Mouse (Mus musculus): ENCODE measurements around the gene Mtmr12. TPM values are rescaled to one million over a fixed set of nuclear protein-coding genes. Genes with fewer than 3 reads are reported as not detected.

The Mtmr12 gene
- polyA plus RNA-seq, 1 experiment, result 25.9 TPM

- no peak for TF ChIP-seq POLR2A (IDR thresholded peaks at IDR 0.05; ENCODE audit: borderline replicate concordance, extremely low read depth, low read depth, low read length)
- TF ChIP-seq CTCF (IDR thresholded peaks at IDR 0.05; ENCODE audit: insufficient read depth, low read length), result no peak
- WGBS, result 86% methylated on average over 7 of the region's 7 CpGs
- no peak for DNase-seq
These were observed 106.6 kb downstream of the Mtmr12 start for GRCm38 (mm10) chr15:12311465-12311864.

GRCm38 (mm10) chr15:12313255-12313654 lies 108.4 kb downstream of the Mtmr12 start:
- 10% methylated on average over 1 of the region's 1 CpGs for WGBS
- no peak for DNase-seq
- Histone ChIP-seq H3K4me3 (replicated peaks; ENCODE audit: extremely low read depth, low read depth, low read length) (no peak overlapping the region), H3K4me1 (ENCODE audit: control insufficient read depth, insufficient read depth, low read length) (no peaks in the 10 kb centered on the region)
- TF ChIP-seq POLR2A (IDR thresholded peaks at IDR 0.05; ENCODE audit: borderline replicate concordance, extremely low read depth, low read depth, low read length) (no peak), CTCF (IDR thresholded peaks at IDR 0.05; ENCODE audit: insufficient read depth, low read length) (no peak)

More at GRCm38 (mm10) chr15:12311465-12311864, 106.6 kb downstream of the Mtmr12 start:
- Histone ChIP-seq H3K4me1 (ENCODE audit: control insufficient read depth, insufficient read depth, low read length) (peaks cover under 1% of the 10 kb centered on the region; the same call in 1 of the 2 replicates), H3K4me3 (replicated peaks; ENCODE audit: extremely low read depth, low read depth, low read length) (no peak overlapping the region)

DNA sequence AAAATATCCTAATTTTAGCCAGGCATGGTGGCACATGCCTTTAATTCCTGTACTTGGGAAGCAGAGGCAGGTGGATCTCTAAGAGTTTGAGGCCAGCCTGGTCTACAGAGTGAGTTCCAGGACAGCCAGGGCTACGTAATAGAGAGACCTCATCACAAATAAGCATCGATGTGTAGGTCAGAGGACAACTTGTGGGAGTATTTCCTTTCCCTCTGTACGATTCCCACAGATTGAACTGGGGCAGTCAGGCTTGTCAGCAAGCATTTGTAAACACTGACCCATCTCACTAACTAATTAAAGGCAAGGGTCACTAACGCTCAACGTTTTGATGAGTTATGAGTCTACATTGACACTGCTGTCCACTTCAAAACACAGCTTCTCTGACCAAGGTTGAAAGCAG lies 109.8 kb downstream of the Mtmr12 start:
- Histone ChIP-seq H3K4me1 (ENCODE audit: control insufficient read depth, insufficient read depth, low read length) (no peaks in the 10 kb centered on the region), H3K4me3 (replicated peaks; ENCODE audit: extremely low read depth, low read depth, low read length) (no peak overlapping the region)
- no peak for DNase-seq
- TF ChIP-seq POLR2A (IDR thresholded peaks at IDR 0.05; ENCODE audit: borderline replicate concordance, extremely low read depth, low read depth, low read length), result no peak
- no peak for TF ChIP-seq CTCF (IDR thresholded peaks at IDR 0.05; ENCODE audit: insufficient read depth, low read length)
- 71% methylated on average over 5 of the region's 5 CpGs for WGBS

DNA sequence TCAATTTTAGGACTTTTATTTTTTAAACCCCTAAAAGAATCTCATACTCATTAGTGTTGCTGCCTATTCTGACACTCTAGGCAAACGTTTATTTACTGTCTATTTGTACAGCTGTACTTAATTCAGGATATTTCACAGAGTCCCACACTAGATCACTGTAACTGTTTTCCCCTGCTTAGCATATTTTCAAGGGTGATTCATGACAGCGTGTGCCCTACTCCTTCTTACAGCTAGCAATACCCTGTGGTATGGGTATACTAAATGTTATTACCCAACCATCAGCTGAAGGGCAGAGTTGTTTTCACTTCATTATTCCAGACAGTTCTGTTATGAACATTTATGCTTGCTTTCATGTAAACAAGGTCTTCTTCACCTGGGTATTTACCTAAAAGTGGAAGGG lies 111.2 kb downstream of the Mtmr12 start:
- Histone ChIP-seq H3K4me1 (ENCODE audit: control insufficient read depth, insufficient read depth, low read length) (no peaks in the 10 kb centered on the region), H3K4me3 (replicated peaks; ENCODE audit: extremely low read depth, low read depth, low read length) (no peak overlapping the region)
- TF ChIP-seq CTCF (IDR thresholded peaks at IDR 0.05; ENCODE audit: insufficient read depth, low read length) (no peak), POLR2A (IDR thresholded peaks at IDR 0.05; ENCODE audit: borderline replicate concordance, extremely low read depth, low read depth, low read length) (no peak)
- DNase-seq, result no peak
- 57% methylated on average over 2 of the region's 2 CpGs for WGBS

DNA sequence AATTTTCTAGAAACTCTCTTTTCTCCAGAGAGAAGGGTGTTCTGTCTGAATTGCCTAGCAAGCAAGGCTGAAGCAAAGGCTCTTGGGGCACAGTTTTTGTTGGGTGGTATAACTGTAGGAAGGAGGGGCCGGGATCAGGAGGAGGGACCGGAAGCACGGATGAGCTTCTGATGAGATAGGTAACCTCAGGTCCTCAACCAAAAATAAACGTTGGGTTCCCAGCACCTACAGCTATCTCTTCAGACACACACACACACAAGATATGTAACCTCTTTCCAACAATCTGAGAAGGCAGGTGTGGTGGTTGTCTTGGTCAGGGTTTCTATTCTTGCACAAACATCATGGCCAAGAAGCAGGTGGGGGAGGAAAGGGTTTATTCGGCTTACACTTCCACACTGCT lies 112.5 kb downstream of the Mtmr12 start:
- no peak for TF ChIP-seq POLR2A (IDR thresholded peaks at IDR 0.05; ENCODE audit: borderline replicate concordance, extremely low read depth, low read depth, low read length)
- TF ChIP-seq CTCF (IDR thresholded peaks at IDR 0.05; ENCODE audit: insufficient read depth, low read length), result no peak
- H3K4me1 ChIP-seq (ENCODE audit: control insufficient read depth, insufficient read depth, low read length), result no peaks in the 10 kb centered on the region
- DNase-seq, result no peak
- 69% methylated on average over 5 of the region's 5 CpGs for WGBS
- H3K4me3 ChIP-seq (replicated peaks; ENCODE audit: extremely low read depth, low read depth, low read length), result no peak overlapping the region

- no peak for TF ChIP-seq POLR2A (IDR thresholded peaks at IDR 0.05; ENCODE audit: borderline replicate concordance, extremely low read depth, low read depth, low read length)
- no peak for TF ChIP-seq CTCF (IDR thresholded peaks at IDR 0.05; ENCODE audit: insufficient read depth, low read length)
- Histone ChIP-seq H3K4me1 (ENCODE audit: control insufficient read depth, insufficient read depth, low read length) (peaks cover 3% of the 10 kb centered on the region; the same call in 1 of the 2 replicates), H3K4me3 (replicated peaks; ENCODE audit: extremely low read depth, low read depth, low read length) (no peak overlapping the region)
- no peak for DNase-seq
- WGBS, result 84% methylated on average over 8 of the region's 8 CpGs
These were observed 113.6 kb downstream of the Mtmr12 start for GRCm38 (mm10) chr15:12318451-12318850.

GRCm38 (mm10) chr15:12319889-12320288 lies 115.1 kb downstream of the Mtmr12 start:
- TF ChIP-seq POLR2A (IDR thresholded peaks at IDR 0.05; ENCODE audit: borderline replicate concordance, extremely low read depth, low read depth, low read length) (no peak), CTCF (IDR thresholded peaks at IDR 0.05; ENCODE audit: insufficient read depth, low read length) (no peak)
- WGBS, result 54% methylated on average over 5 of the region's 5 CpGs
- no peak overlapping the region for H3K4me3 ChIP-seq (replicated peaks; ENCODE audit: extremely low read depth, low read depth, low read length)
- H3K4me1 ChIP-seq (ENCODE audit: control insufficient read depth, insufficient read depth, low read length), result peaks cover 8% of the 10 kb centered on the region
- no peak for DNase-seq

DNA sequence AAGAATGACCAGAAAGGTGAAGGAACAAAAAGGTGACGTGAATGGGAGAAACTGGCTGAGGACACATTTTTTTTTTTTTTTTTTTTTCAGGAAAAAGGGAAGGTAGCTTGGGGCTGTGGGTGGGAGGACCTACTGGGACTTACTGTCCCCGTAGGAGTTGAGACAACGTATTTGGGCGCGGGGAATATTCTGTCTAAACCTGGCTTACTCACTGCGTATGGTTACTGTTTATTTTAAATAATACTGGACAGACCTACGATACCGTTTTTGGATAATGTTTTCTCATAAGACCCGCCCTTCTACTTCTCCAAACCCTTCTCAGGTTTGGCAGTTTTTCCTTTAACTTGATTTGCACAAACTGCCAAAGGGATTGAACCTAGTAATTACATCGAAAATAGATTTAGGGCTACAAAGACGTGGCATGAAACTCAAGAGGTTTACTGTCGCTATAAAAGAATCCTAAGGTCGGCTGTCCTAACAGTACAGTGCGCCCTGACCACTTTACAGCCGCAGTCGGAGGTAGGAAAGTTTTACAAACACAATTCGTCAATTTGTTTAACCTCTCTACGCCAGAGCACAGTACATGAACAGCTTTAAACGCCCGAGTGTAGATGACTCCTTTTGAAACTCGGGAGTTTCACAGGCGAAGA lies 115.7 kb downstream of the Mtmr12 start:
- H3K4me3 ChIP-seq (replicated peaks; ENCODE audit: extremely low read depth, low read depth, low read length), result peak overlapping the region; percentile 82
- peaks cover 9% of the 10 kb centered on the region for H3K4me1 ChIP-seq (ENCODE audit: control insufficient read depth, insufficient read depth, low read length)
- no peak for TF ChIP-seq POLR2A (IDR thresholded peaks at IDR 0.05; ENCODE audit: borderline replicate concordance, extremely low read depth, low read depth, low read length)
- TF ChIP-seq CTCF (IDR thresholded peaks at IDR 0.05; ENCODE audit: insufficient read depth, low read length), result no peak
- WGBS, result 5% methylated on average over 22 of the region's 22 CpGs
- DNase-seq, result no peak

DNA sequence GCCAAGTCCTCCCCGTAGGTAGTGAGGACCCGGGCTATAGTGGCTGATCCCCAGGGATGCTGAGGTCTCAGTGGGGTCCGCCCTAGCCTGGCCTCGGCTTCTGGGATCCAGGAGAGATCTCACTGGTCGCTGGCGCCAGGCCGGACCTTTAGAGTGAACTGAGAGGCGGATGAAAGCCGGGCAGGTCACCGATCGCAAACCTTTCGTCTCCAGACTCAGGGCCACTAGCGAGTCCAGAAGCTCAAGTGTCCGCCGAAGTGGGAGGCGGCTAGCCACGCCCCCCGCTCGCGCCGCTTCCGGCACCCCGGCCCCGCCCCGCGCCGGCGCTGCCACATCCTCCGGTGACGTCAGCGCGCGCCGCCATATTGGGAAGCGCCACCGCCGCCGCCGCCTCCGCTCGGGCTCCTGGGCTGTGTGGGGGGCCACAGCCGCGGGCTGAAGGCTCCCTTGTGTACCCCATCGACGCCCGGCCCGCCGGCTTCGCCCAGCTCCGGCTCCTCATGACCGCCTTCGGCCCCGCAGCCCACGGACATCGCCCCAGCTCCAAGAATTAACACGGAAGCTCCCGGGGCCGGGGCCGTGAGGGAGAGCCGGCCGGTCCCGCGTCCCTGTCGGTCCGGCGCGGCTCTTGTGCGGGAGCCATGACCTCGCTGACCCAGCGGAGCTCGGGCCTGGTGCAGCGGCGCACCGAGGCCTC lies 116.4 kb downstream of the Mtmr12 start, which contains the start of gene Golph3:
Gene Golph3, plus strand, starts transcription at position 360 of the 697 bp plus-strand sequence.
- DNase-seq, result peak; percentile 94
- H3K4me1 ChIP-seq (ENCODE audit: control insufficient read depth, insufficient read depth, low read length), result peaks cover 13% of the 10 kb centered on the region
- H3K4me3 ChIP-seq (replicated peaks; ENCODE audit: extremely low read depth, low read depth, low read length), result peak within 1 kb of the TSS; percentile 82
- WGBS, result 1% methylated on average over 69 of the region's 74 CpGs
- TF ChIP-seq POLR2A (IDR thresholded peaks at IDR 0.05; ENCODE audit: borderline replicate concordance, extremely low read depth, low read depth, low read length), result peak; percentile 72; the same call in 1 of the 2 replicates
- no peak for TF ChIP-seq CTCF (IDR thresholded peaks at IDR 0.05; ENCODE audit: insufficient read depth, low read length)

All from lung, adult 2 months (tissue).